Mouse (Mus musculus) heart, postnatal 36 days (tissue): Measurements from ENCODE around the gene Dap3. TPM values are rescaled to one million over a fixed set of nuclear protein-coding genes. Genes with fewer than 3 reads are reported as not detected.
"Not testable (repeated sequence)": the region's sequence is repeated elsewhere in the genome, so short reads cannot be mapped to it uniquely, and the experiment has no call there.

Experiments
- DNase-seq, 2 experiments: peaks; one replicate each; pipeline ENCODE4 v3.0.0; 2021 to 2022
- intact Hi-C: fragments of 180-260 bp; cut with DNase I; formaldehyde crosslinking; loops from one replicate; pipeline ENCODE4 v1.15.1; 2025
- total RNA-seq, 2 experiments: library from RNA; stranded (reverse); gene quantifications; 2 replicates each; pipeline ENCODE4 v1.2.3; 2021

Dap3 gene
- total RNA-seq, 2 experiments from 2014 or later = 128 to 152 TPM

GRCm38 (mm10) chr3:88914384-88914810 lies 36.6 kb downstream of the Dap3 start:
- intact Hi-C loops = loop anchor here (10.0 kb wide), 1 partner anchor 250 kb away; the partner anchor contains the start of genes Clk2 and Hcn3
- peak in 1 of 2 experiments; percentile 13 for DNase-seq

DNA sequence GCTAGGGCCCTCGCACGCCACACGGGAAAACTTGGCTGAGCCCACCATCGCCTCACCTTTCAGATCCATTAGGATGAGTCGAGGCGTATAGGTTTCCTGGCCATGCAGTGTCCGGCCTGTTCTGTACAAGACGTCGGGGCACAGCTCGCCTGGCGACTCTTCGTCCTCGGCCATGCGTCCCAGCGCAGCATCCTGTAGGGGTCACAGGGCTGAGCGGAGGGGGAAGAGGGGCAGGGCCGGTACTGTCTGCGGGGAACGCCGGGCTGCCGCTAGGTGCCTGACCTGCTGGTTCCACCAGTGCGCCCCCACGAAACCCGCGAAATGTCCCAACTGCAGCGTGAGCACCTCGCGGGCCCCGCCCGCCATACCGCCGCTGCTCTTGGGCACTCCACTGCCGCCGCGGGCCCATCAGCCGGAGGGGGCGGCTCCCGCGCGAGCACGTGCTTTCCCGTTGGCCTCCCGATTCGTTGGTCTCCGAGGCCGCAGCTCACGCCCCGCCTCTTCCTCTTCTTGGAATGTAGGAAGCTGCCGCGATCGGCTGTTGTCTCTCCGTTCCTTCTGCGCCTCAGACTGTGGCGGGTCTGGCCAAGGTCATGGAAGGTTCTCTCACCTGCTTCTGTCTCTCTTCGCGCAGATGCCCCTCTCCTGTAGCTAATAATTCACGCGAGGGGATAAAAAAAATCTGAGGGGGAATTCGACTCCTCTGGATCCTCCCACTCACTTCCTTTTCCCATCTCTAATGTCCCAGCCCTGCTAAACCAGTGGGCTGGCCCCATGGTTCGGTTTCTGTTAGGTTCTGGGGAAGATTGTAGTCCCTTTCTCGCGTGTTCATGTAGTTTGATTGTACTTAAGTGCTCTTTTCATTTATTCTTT lies 37.2 kb downstream of the Dap3 start, which contains the start of gene Msto1:
TSS of gene Msto1 (minus strand) at position 489 of the 873 bp plus-strand sequence.
- DNase-seq = peak; percentile 89 to 91
- intact Hi-C loops = loop anchor here (10.0 kb wide), 1 partner anchor 251 kb away; the partner anchor contains the start of genes Clk2 and Hcn3

- intact Hi-C loops = loop anchor here (10.0 kb wide), 1 partner anchor 252 kb away; the partner anchor contains the start of genes Clk2 and Hcn3
- DNase-seq = no peak
Observed at GRCm38 (mm10) chr3:88912585-88912984, 38.4 kb downstream of the Dap3 start.

DNA sequence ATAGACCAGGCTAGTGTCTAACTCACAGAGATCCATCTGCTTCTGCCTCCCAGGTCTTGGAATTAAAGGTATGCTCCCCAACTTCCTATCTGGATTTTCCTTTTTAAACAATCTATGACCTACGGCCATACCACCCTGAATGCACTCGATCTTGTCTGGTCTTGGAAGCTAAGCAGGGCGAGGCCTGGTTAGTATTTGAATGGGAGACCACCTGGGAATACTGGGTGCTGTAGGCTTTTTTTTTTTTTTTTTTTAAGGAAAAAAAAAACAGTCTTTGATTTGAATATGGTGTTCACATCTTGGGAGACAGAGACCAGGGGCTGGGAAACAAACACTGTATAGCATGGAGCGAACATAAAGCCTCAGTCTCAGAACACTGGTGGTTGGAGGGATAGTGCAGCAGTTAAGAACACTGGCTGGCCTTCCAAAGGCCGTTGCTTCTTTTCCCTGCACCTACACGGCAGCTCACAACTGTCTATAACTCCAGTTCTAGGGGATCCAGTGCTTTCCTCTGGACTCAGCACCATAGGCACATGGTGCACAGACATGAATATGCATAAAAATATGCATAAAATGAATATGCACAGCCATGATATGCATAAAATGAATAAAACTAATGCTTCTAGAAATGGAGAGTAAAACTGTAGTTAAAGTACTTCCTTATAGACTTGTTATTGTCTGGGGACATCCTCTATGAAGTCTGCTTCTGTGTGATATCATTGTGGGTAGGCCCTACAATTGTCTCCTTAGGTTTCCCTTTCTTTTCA lies 44.4 kb downstream of the Dap3 start:
- intact Hi-C loops = no loop called here

GRCm38 (mm10) chr3:88905741-88906140 lies 45.2 kb downstream of the Dap3 start:
- intact Hi-C loops = no loop called here
- no peak for DNase-seq

More for the DNA sequence above, 44.4 kb downstream of the Dap3 start:
- no peak for DNase-seq

DNA sequence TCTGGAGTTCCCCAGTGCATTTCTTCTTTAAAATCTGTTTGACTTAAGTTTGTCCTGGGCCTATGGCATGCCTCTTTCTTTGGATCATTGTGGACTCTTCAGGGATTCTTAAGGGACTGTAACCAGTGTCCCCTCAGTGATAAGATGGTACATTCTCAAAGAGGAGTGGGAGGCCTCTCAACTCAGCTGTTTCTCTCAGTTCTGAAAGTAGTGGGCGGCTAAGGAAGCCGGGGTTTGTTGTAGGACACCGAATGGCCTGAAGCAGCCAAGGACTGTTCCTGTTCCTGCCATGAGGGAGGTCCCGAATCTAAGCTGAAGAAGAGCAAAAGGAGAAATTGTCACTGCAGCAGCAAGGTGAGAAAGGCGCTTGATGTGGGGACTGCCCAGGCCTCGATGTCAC lies 45.8 kb downstream of the Dap3 start:
- intact Hi-C loops = no loop called here
- no peak for DNase-seq

- intact Hi-C loops = no loop called here
- no peak for DNase-seq
Observed at GRCm38 (mm10) chr3:88904803-88905202, 46.2 kb downstream of the Dap3 start.

DNA sequence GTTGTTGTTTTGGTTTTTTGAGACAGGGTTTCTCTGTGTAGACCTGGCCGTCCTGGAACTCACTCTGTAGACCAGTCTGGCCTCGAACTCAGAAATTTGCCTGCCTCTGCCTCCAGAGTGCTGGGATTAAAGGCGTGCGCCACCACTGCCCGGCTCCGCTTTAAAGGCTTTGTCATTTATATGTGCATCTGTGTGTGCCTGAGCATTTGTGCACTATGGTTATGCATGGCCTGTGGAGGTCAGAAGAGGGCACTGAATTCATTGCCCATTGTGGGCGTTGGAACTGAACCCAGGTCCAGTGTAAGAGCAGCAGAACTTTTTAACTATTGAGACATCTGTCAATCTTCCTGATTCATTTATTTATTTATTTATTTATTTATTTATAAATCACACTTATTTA lies 58.0 kb downstream of the Dap3 start:
- DNase-seq, intact Hi-C loops: not testable (repeated sequence)

DNA sequence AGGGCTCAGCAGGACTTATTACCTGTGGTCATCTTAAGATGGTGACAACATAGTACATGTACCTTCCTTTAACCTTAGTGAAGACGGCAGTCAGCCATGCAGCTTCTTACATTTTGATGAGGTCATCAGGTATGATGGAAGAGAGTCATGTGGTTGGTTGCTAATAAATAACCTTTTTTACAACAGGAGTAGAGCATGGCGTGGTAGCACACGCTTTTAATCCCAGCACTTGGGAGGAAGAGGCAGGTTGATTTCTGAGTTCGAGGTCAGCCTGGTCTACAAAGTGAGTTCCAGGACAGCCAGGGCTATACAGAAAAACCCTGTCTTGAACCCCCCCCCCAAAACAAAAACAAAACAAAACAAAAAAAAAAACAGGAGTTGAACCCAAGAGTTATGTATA lies 68.4 kb downstream of the Dap3 start:
- not testable (repeated sequence) for DNase-seq
- intact Hi-C loops = loop anchor here (5.0 kb wide), 1 partner anchor 80 kb away; no protein-coding TSS in a partner anchor

Other genes with a start within 250 kb of the Dap3 start
- gene Rit1, start 234.3 kb downstream of the Dap3 start, total RNA-seq = 10 to 100 TPM; 91.0 to 99.6 TPM
- gene Syt11, start 176.0 kb downstream of the Dap3 start, total RNA-seq = 1 to 10 TPM; 6.2 to 7.0 TPM
- gene Gon4l, start 116.0 kb downstream of the Dap3 start, total RNA-seq = 10 to 100 TPM; 20.6 to 21.0 TPM
- gene Msto1, start 37.2 kb downstream of the Dap3 start, total RNA-seq = 10 to 100 TPM; 14.1 to 15.7 TPM
- 10 to 100 TPM; 37.7 to 39.9 TPM for gene Ash1l, start 559 bp downstream of the Dap3 start, total RNA-seq
- gene Rusc1, start 142.1 kb upstream of the Dap3 start, total RNA-seq = 10 to 100 TPM; 24.4 to 25.1 TPM
- gene Gm43738, start 149.9 kb upstream of the Dap3 start, total RNA-seq = not detected
- gene Fdps, start 150.8 kb upstream of the Dap3 start, total RNA-seq = 10 to 100 TPM; 20.0 to 20.7 TPM
- not detected for gene Pklr, start 185.0 kb upstream of the Dap3 start, total RNA-seq
- gene Hcn3, start 209.0 kb upstream of the Dap3 start, total RNA-seq = under 1 TPM; 0.17 to 0.38 TPM
- 10 to 100 TPM; 15.8 to 19.9 TPM for gene Clk2, start 213.6 kb upstream of the Dap3 start, total RNA-seq
- gene Scamp3, start 226.3 kb upstream of the Dap3 start, total RNA-seq = 10 to 100 TPM; 49.8 to 49.9 TPM
- gene Fam189b, start 232.0 kb upstream of the Dap3 start, total RNA-seq = 1 to 10 TPM; 4.6 to 5.5 TPM